In genomic region chr14:48804098-48804497, GRCm38 (mm10) we compare ENCODE assay signal across 30 mouse cellular contexts.
"Had no signal": no experiment of that assay in that cellular context is flagged by ENCODE, and none has a peak within 500 bp of the region (broad histone marks: within the 10 kb centered on the region; RNA-seq: fewer than 3 reads in every experiment).

No protein-coding gene starts in this region.

- H3K27ac ChIP-seq: limb, embryonic 10.5 days; limb, embryonic 12.5 days; limb, embryonic 13.5 days; limb, embryonic 15.5 days; liver, embryonic 12.5 days; liver, embryonic 13.5 days; liver, embryonic 14.5 days; liver, embryonic 15.5 days; lung, embryonic 15.5 days; macrophage; midbrain, embryonic 10.5 days; midbrain, embryonic 12.5 days; midbrain, embryonic 13.5 days; midbrain, embryonic 15.5 days; neural tube, embryonic 12.5 days had no signal

- ATAC-seq: liver, embryonic 12.5 days; liver, postnatal 0 days; lung, postnatal 0 days; midbrain, embryonic 13.5 days; midbrain, embryonic 15.5 days had no signal

- H3K27me3 ChIP-seq: limb, embryonic 12.5 days; limb, embryonic 15.5 days; liver, embryonic 12.5 days; liver, embryonic 13.5 days; liver, embryonic 15.5 days; lung, embryonic 15.5 days; megakaryocyte, embryonic 14.5 days; midbrain, embryonic 12.5 days; midbrain, embryonic 15.5 days; neural tube, embryonic 12.5 days had no signal

- H3K36me3 ChIP-seq: limb, embryonic 10.5 days; limb, embryonic 12.5 days; limb, embryonic 13.5 days; limb, embryonic 15.5 days; liver, embryonic 12.5 days; liver, embryonic 13.5 days; liver, embryonic 15.5 days; lung, embryonic 15.5 days; midbrain, embryonic 12.5 days; midbrain, embryonic 13.5 days; midbrain, embryonic 15.5 days; neural tube, embryonic 12.5 days had no signal

- H3K4me1 ChIP-seq: limb, embryonic 15.5 days; liver, embryonic 12.5 days; liver, embryonic 13.5 days; liver, embryonic 15.5 days; lung, embryonic 15.5 days; megakaryocyte, embryonic 14.5 days; neural tube, embryonic 12.5 days had no signal

- H3K9me3 ChIP-seq: limb, embryonic 10.5 days; limb, embryonic 12.5 days; limb, embryonic 13.5 days; limb, embryonic 15.5 days; liver, embryonic 12.5 days; liver, embryonic 13.5 days; liver, embryonic 15.5 days; lung, embryonic 15.5 days; midbrain, embryonic 10.5 days; midbrain, embryonic 12.5 days; midbrain, embryonic 13.5 days; midbrain, embryonic 15.5 days; neural tube, embryonic 12.5 days had no signal

- H3K4me3 ChIP-seq: limb, embryonic 10.5 days; limb, embryonic 12.5 days; limb, embryonic 13.5 days; limb, embryonic 15.5 days; liver, embryonic 12.5 days; liver, embryonic 13.5 days; liver, embryonic 15.5 days; lung, embryonic 15.5 days; megakaryocyte, embryonic 14.5 days; midbrain, embryonic 10.5 days; midbrain, embryonic 12.5 days; midbrain, embryonic 13.5 days; midbrain, embryonic 15.5 days; myocyte; neural tube, embryonic 12.5 days had no signal

- H3K4me2 ChIP-seq: limb, embryonic 12.5 days; limb, embryonic 13.5 days; limb, embryonic 15.5 days; liver, embryonic 11.5 days; liver, embryonic 12.5 days; liver, embryonic 13.5 days; liver, embryonic 15.5 days; lung, embryonic 14.5 days; lung, embryonic 15.5 days; midbrain, embryonic 12.5 days; midbrain, embryonic 13.5 days; midbrain, embryonic 15.5 days; neural tube, embryonic 12.5 days had no signal

- H3K9ac ChIP-seq: limb, embryonic 12.5 days; limb, embryonic 13.5 days; limb, embryonic 15.5 days; liver, embryonic 12.5 days; liver, embryonic 13.5 days; liver, embryonic 14.5 days; liver, embryonic 15.5 days; liver, postnatal 0 days; lung, embryonic 14.5 days; lung, embryonic 15.5 days; midbrain, embryonic 12.5 days; midbrain, embryonic 13.5 days; midbrain, embryonic 15.5 days; neural tube, embryonic 12.5 days had no signal

- DNase-seq: left cerebral cortex, postnatal 4 days; liver; liver, embryonic 13.5 days; liver, postnatal 0 days; lung, adult 18-20 months; lung, adult 2 months; lung, embryonic 14.5 days; lung, postnatal 10 days; lung, postnatal 14 days; lung, postnatal 36 days; lung, postnatal 4 days; midbrain, embryonic 14.5 days had no signal
